Mouse (Mus musculus): ENCODE measurements around the gene Mtif2.

GRCm38 (mm10) chr11:29544225-29544945 lies 18.2 kb downstream of the Mtif2 start:
- TF ChIP-seq POLR2A (IDR thresholded peaks at IDR 0.05; ENCODE audit: borderline replicate concordance, insufficient read depth, low read length) (no peak), CTCF (IDR thresholded peaks at IDR 0.05; ENCODE audit: borderline replicate concordance, insufficient read depth, low read depth, low read length) (no peak)

Measured in cerebellum, adult 2 months (tissue).